Mouse (Mus musculus) neural tube, embryonic 13.5 days (tissue): ENCODE data around the gene Crtc1. TPM values are rescaled to one million over a fixed set of nuclear protein-coding genes. Genes with fewer than 3 reads are reported as not detected.

Source experiments
- ATAC-seq: fragments of 200-750 bp; cut with Nextera tagmentation; 2 replicates; pipeline ENCODE4 v1.8.0; 2017; ENCODE audit warnings: low read depth, mild to moderate bottlenecking, moderate TSS enrichment, moderate library complexity
- H3K27ac ChIP-seq: fragments of 300-500 bp; sonication (generic); replicated peaks from 2 replicates; pipeline ENCODE4 v1.5.1; 2015; ENCODE audit warnings: moderate library complexity, mild to moderate bottlenecking, inconsistent platforms
- H3K27me3 ChIP-seq: fragments of 300-500 bp; sonication (generic); 2 replicates; pipeline ENCODE4 v1.6.1; 2015; ENCODE audit warnings: mild to moderate bottlenecking, inconsistent platforms
- H3K36me3 ChIP-seq: fragments of 300-500 bp; sonication (generic); 2 replicates; pipeline ENCODE4 v1.6.1; 2015; ENCODE audit warnings: mild to moderate bottlenecking, inconsistent platforms
- H3K4me1 ChIP-seq: fragments of 300-500 bp; sonication (generic); replicated peaks from 2 replicates; pipeline ENCODE4 v1.6.1; 2015; ENCODE audit warnings: inconsistent platforms
- H3K4me2 ChIP-seq: fragments of 300-500 bp; sonication (generic); 2 replicates; pipeline ENCODE4 v1.6.1; 2015; ENCODE audit warnings: inconsistent platforms, mild to moderate bottlenecking, moderate library complexity
- H3K4me3 ChIP-seq: fragments of 300-500 bp; sonication (generic); 2 replicates; pipeline ENCODE4 v1.5.1; 2015; ENCODE audit warnings: mild to moderate bottlenecking, inconsistent platforms
- H3K9ac ChIP-seq: fragments of 300-500 bp; sonication (generic); 2 replicates; pipeline ENCODE4 v1.6.1; 2015; ENCODE audit warnings: moderate library complexity, mild to moderate bottlenecking, inconsistent platforms
- H3K9me3 ChIP-seq: fragments of 300-500 bp; sonication (generic); 2 replicates; pipeline ENCODE4 v1.6.1; 2016; ENCODE audit warnings: inconsistent platforms
- WGBS: fragments of 180-500 bp; shearing (Covaris S2); methylation state at CpG from one replicate; pipeline ENCODE4 v1.1.7; 2015; 5-methylcytosine and 5-hydroxymethylcytosine counted together
- polyA plus RNA-seq: library from polyadenylated mRNA; unstranded; fragments of >200 nt; fragmentation: Nextera tagmentation; extraction: Ambion mirVana; gene quantifications from 2 replicates; pipeline ENCODE4 v1.2.1, GENCODE M21; 2015

The Crtc1 gene
- polyA plus RNA-seq, 1 experiment from 2014 or later, result 33.7 TPM

GRCm38 (mm10) chr8:70396184-70396583 is 43.2 kb downstream of the Crtc1 start:
- H3K36me3 ChIP-seq, result peaks cover 35% of the 10 kb centered on the region
- no peak overlapping the region for H3K9ac ChIP-seq
- H3K9me3 ChIP-seq, result no peaks in the 10 kb centered on the region
- ATAC-seq, result no peak
- WGBS, result 74% methylated on average over 5 of the region's 5 CpGs
- H3K4me2 ChIP-seq, result no peak overlapping the region
- H3K27me3 ChIP-seq, result no peaks in the 10 kb centered on the region
- no peaks in the 10 kb centered on the region for H3K4me1 ChIP-seq
- no peak overlapping the region for H3K4me3 ChIP-seq
- H3K27ac ChIP-seq, result no peak overlapping the region

DNA sequence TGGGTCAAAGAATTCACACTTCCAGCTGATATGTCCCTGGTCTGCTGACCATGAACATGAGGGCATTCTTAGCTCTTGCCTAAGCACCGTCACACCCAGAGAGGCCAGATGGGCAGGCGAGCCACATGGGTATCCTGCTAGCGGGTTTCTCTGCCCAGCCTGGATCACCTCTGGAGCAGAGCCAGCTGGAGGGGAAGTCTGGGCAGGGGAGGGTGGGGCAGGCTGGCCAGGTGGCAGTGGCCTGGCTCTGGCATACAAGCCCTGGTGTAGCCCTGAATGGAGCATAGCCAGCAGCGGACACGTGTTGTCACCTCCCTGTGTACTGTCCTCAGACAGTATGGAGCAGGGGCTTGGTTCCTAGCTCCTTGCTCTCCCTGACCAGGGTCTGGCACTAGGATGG is 43.7 kb downstream of the Crtc1 start:
- H3K27me3 ChIP-seq, result no peaks in the 10 kb centered on the region
- H3K9ac ChIP-seq, result no peak overlapping the region
- H3K4me1 ChIP-seq, result no peaks in the 10 kb centered on the region
- H3K4me2 ChIP-seq, result no peak overlapping the region
- H3K4me3 ChIP-seq, result no peak overlapping the region
- peaks cover 38% of the 10 kb centered on the region for H3K36me3 ChIP-seq
- ATAC-seq, result no peak
- H3K9me3 ChIP-seq, result no peaks in the 10 kb centered on the region
- H3K27ac ChIP-seq, result no peak overlapping the region
- 70% methylated on average over 5 of the region's 5 CpGs for WGBS

- no peak overlapping the region for H3K9ac ChIP-seq
- no peak overlapping the region for H3K4me2 ChIP-seq
- H3K36me3 ChIP-seq, result peaks cover 38% of the 10 kb centered on the region
- no peaks in the 10 kb centered on the region for H3K4me1 ChIP-seq
- no peak for ATAC-seq
- H3K27me3 ChIP-seq, result no peaks in the 10 kb centered on the region
- no peak overlapping the region for H3K4me3 ChIP-seq
- H3K9me3 ChIP-seq, result no peaks in the 10 kb centered on the region
- H3K27ac ChIP-seq, result no peak overlapping the region
- 86% methylated on average over 8 of the region's 8 CpGs for WGBS
Observed at GRCm38 (mm10) chr8:70394269-70394998, 44.9 kb downstream of the Crtc1 start.

DNA sequence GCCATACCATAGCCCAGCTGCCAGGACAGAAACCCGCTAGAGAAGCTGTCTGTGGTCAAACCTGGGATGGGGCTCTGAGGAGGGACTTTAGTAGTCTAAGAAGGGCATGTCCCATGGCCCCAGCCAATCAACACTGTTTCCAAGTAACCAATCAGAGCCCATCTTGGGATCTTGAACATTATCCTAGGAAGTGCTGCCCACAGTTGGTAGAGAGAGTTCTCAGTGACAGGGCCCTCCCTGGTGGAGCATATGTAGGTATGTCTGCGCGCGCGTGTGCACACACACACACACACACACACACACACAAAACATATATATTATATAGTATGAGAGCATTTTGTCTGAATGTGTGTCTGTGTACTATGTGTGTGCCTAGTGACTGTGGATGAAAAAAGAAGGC is 46.3 kb downstream of the Crtc1 start:
- WGBS, result 80% methylated on average over 5 of the region's 5 CpGs
- Histone ChIP-seq H3K4me1 (no peaks in the 10 kb centered on the region), H3K9ac (no peak overlapping the region), H3K4me2 (no peak overlapping the region), H3K4me3 (no peak overlapping the region), H3K27ac (no peak overlapping the region), H3K27me3 (no peaks in the 10 kb centered on the region), H3K9me3 (no peaks in the 10 kb centered on the region), H3K36me3 (peaks cover 50% of the 10 kb centered on the region)
- no peak for ATAC-seq

- Histone ChIP-seq H3K9me3 (no peaks in the 10 kb centered on the region), H3K27ac (no peak overlapping the region), H3K4me3 (no peak overlapping the region), H3K9ac (no peak overlapping the region), H3K4me1 (no peaks in the 10 kb centered on the region), H3K27me3 (no peaks in the 10 kb centered on the region), H3K36me3 (peaks cover 74% of the 10 kb centered on the region), H3K4me2 (no peak overlapping the region)
- ATAC-seq, result no peak
- 91% methylated on average over 2 of the region's 2 CpGs for WGBS
Observed at GRCm38 (mm10) chr8:70389678-70390077, 49.7 kb downstream of the Crtc1 start.

DNA sequence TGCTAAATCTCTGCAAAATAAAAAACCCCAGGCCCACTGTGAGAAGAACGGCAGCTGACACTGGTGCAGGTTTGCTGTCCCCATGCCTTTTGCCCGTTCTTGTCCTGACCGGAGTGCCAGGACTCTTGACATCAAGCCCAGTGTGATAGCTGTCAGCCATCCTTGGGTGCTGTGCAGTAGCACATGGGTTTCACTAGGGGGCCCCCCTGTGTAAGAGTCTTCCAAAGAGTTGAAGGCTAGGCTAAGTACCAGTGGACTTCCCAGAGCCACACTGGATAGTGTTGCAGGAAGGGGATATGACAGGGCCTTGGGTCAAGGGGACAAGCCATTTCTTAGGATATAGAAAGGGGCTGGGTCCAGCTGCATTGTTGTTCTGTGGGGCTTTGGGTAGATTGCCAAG is 56.1 kb downstream of the Crtc1 start:
- Histone ChIP-seq H3K4me3 (no peak overlapping the region), H3K27ac (no peak overlapping the region), H3K4me2 (no peak overlapping the region), H3K9ac (no peak overlapping the region), H3K36me3 (peaks cover 46% of the 10 kb centered on the region), H3K4me1 (no peaks in the 10 kb centered on the region), H3K9me3 (no peaks in the 10 kb centered on the region), H3K27me3 (peaks cover 32% of the 10 kb centered on the region)
- 0 out of 2 replicates have a peak, but pooled peaks have one; percentile 16 for ATAC-seq
- 69% methylated on average over 3 of the region's 3 CpGs for WGBS

- ATAC-seq, result no peak
Observed at GRCm38 (mm10) chr8:70380069-70380468, 59.3 kb downstream of the Crtc1 start.

GRCm38 (mm10) chr8:70377049-70377448 is 62.3 kb downstream of the Crtc1 start:
- 0 out of 2 replicates have a peak, but pooled peaks cover 2% of the 10 kb centered on the region for H3K9me3 ChIP-seq
- ATAC-seq, result no peak
- peaks cover 93% of the 10 kb centered on the region for H3K27me3 ChIP-seq
- H3K27ac ChIP-seq, result no peak overlapping the region
- WGBS, result 19% methylated on average over 15 of the region's 15 CpGs
- H3K4me1 ChIP-seq, result peaks cover 29% of the 10 kb centered on the region
- no peak overlapping the region for H3K4me3 ChIP-seq
- H3K36me3 ChIP-seq, result no peaks in the 10 kb centered on the region
- no peak overlapping the region for H3K9ac ChIP-seq
- H3K4me2 ChIP-seq, result no peak overlapping the region

More at GRCm38 (mm10) chr8:70380069-70380468, 59.3 kb downstream of the Crtc1 start:
- Histone ChIP-seq H3K4me1 (peaks cover 10% of the 10 kb centered on the region; the same call in 1 of the 2 replicates), H3K4me3 (no peak overlapping the region), H3K9ac (no peak overlapping the region), H3K36me3 (peaks cover 14% of the 10 kb centered on the region), H3K27ac (no peak overlapping the region), H3K4me2 (no peak overlapping the region), H3K27me3 (peaks cover 64% of the 10 kb centered on the region), H3K9me3 (no peaks in the 10 kb centered on the region)
- WGBS, result 86% methylated on average over 12 of the region's 12 CpGs

- Histone ChIP-seq H3K27me3 (peaks cover 93% of the 10 kb centered on the region), H3K9ac (no peak overlapping the region), H3K36me3 (no peaks in the 10 kb centered on the region), H3K4me1 (peaks cover 29% of the 10 kb centered on the region), H3K9me3 (0 out of 2 replicates have a peak, but pooled peaks cover 2% of the 10 kb centered on the region), H3K4me2 (0 out of 2 replicates have a peak overlapping the region, but pooled peaks have one; percentile 14), H3K27ac (no peak overlapping the region), H3K4me3 (peak overlapping the region; percentile 17)
- 7% methylated on average over 37 of the region's 37 CpGs for WGBS
- ATAC-seq, result no peak
Observed at GRCm38 (mm10) chr8:70376275-70376741, 63.1 kb downstream of the Crtc1 start.

GRCm38 (mm10) chr8:70375212-70375859 is 64.0 kb downstream of the Crtc1 start:
- Histone ChIP-seq H3K9ac (no peak overlapping the region), H3K4me2 (peak overlapping the region; percentile 50; the same call in 1 of the 2 replicates), H3K4me3 (peak overlapping the region; percentile 31), H3K27me3 (peaks cover 90% of the 10 kb centered on the region), H3K27ac (no peak overlapping the region), H3K9me3 (0 out of 2 replicates have a peak, but pooled peaks cover 2% of the 10 kb centered on the region), H3K36me3 (no peaks in the 10 kb centered on the region), H3K4me1 (peaks cover 29% of the 10 kb centered on the region)
- 5% methylated on average over 35 of the region's 35 CpGs for WGBS
- ATAC-seq, result no peak; the same call in 1 of the 2 replicates

GRCm38 (mm10) chr8:70374318-70374927 is 65.0 kb downstream of the Crtc1 start:
- peak overlapping the region; percentile 50 for H3K4me2 ChIP-seq
- H3K9ac ChIP-seq, result no peak overlapping the region
- H3K4me3 ChIP-seq, result peak overlapping the region; percentile 31
- H3K9me3 ChIP-seq, result 0 out of 2 replicates have a peak, but pooled peaks cover 2% of the 10 kb centered on the region
- peaks cover 29% of the 10 kb centered on the region for H3K4me1 ChIP-seq
- no peaks in the 10 kb centered on the region for H3K36me3 ChIP-seq
- peak; percentile 67; the same call in 1 of the 2 replicates for ATAC-seq
- WGBS, result under 1% methylated on average over 53 of the region's 53 CpGs
- H3K27ac ChIP-seq, result no peak overlapping the region
- H3K27me3 ChIP-seq, result peaks cover 81% of the 10 kb centered on the region
